Mouse (Mus musculus) hindbrain, embryonic 12.5 days (tissue): ENCODE data around the gene Rnf19b. TPM values are rescaled to one million over a fixed set of nuclear protein-coding genes. Genes with fewer than 3 reads are reported as not detected.

ENCODE experiments used
- ATAC-seq: fragments of 200-750 bp; cut with Nextera tagmentation; 2 replicates; pipeline ENCODE4 v1.8.0; 2017; ENCODE audit warnings: moderate TSS enrichment; ENCODE audit not compliant: low FRiP score
- H3K27ac ChIP-seq: fragments of 300-500 bp; sonication (generic); 2 replicates; pipeline ENCODE4 v1.5.1; 2016; ENCODE audit warnings: mild to moderate bottlenecking
- H3K27me3 ChIP-seq: fragments of 300-500 bp; sonication (generic); 2 replicates; pipeline ENCODE4 v1.6.1; 2016; ENCODE audit warnings: mild to moderate bottlenecking
- H3K36me3 ChIP-seq: fragments of 300-500 bp; sonication (generic); 2 replicates; pipeline ENCODE4 v1.6.1; 2016; ENCODE audit warnings: mild to moderate bottlenecking
- H3K4me1 ChIP-seq: fragments of 300-500 bp; sonication (generic); 2 replicates; pipeline ENCODE4 v1.6.1; 2016
- H3K4me2 ChIP-seq: fragments of 300-500 bp; sonication (generic); replicated peaks from 2 replicates; pipeline ENCODE4 v1.6.1; 2016; ENCODE audit warnings: mild to moderate bottlenecking
- H3K4me3 ChIP-seq: fragments of 300-500 bp; sonication (generic); 2 replicates; pipeline ENCODE4 v1.5.1; 2016; ENCODE audit warnings: mild to moderate bottlenecking
- H3K9ac ChIP-seq: fragments of 300-500 bp; sonication (generic); 2 replicates; pipeline ENCODE4 v1.6.1; 2016; ENCODE audit warnings: mild to moderate bottlenecking, moderate library complexity
- H3K9me3 ChIP-seq: fragments of 300-500 bp; sonication (generic); replicated peaks from 2 replicates; pipeline ENCODE4 v1.6.1; 2016; ENCODE audit warnings: mild to moderate bottlenecking
- WGBS: fragments of 180-500 bp; shearing (Covaris S2); methylation state at CpG from one replicate; pipeline ENCODE4 v1.1.7; 2016; 5-methylcytosine and 5-hydroxymethylcytosine counted together
- polyA plus RNA-seq: library from polyadenylated mRNA; unstranded; fragments of >200 nt; fragmentation: Nextera tagmentation; extraction: Ambion mirVana; gene quantifications from 2 replicates; pipeline ENCODE4 v1.2.1, GENCODE M21; 2016

Rnf19b gene
- polyA plus RNA-seq, 1 experiment from 2014 or later, result 17.7 TPM

DNA sequence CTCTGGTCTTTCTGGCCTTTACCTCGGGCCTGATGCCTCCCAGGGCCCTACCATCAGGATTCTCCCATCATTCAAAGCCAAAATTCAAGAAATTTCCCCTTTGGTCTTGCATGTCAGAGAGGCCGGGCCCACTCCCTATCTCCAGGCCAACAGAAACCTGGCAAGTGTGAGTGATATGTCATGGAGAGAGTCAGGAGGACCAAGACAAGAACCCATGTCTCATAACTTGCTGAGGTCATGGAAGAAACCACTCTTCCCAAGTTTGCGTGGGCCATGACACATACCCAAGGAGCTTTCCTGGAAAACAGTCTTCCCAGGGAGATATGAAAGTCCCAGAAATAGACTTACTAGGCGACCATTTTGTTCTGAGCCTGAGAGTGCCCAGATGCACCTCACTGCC, 36.2 kb upstream of the Rnf19b start:
- Histone ChIP-seq H3K4me2 (no peak overlapping the region), H3K9ac (no peak overlapping the region), H3K27me3 (0 out of 2 replicates have a peak, but pooled peaks cover 4% of the 10 kb centered on the region), H3K27ac (no peak overlapping the region), H3K9me3 (no peaks in the 10 kb centered on the region), H3K4me3 (no peak overlapping the region), H3K4me1 (peaks cover 6% of the 10 kb centered on the region; the same call in 1 of the 2 replicates), H3K36me3 (no peaks in the 10 kb centered on the region)
- 71% methylated on average over 4 of the region's 4 CpGs for WGBS
- ATAC-seq, result no peak

GRCm38 (mm10) chr4:129023884-129024283, 34.2 kb upstream of the Rnf19b start:
- Histone ChIP-seq H3K9me3 (no peaks in the 10 kb centered on the region), H3K4me2 (no peak overlapping the region), H3K9ac (no peak overlapping the region), H3K4me3 (no peak overlapping the region), H3K27ac (no peak overlapping the region), H3K4me1 (peaks cover 6% of the 10 kb centered on the region; the same call in 1 of the 2 replicates), H3K27me3 (no peaks in the 10 kb centered on the region), H3K36me3 (no peaks in the 10 kb centered on the region)
- 79% methylated on average over 6 of the region's 6 CpGs for WGBS
- ATAC-seq, result no peak

DNA sequence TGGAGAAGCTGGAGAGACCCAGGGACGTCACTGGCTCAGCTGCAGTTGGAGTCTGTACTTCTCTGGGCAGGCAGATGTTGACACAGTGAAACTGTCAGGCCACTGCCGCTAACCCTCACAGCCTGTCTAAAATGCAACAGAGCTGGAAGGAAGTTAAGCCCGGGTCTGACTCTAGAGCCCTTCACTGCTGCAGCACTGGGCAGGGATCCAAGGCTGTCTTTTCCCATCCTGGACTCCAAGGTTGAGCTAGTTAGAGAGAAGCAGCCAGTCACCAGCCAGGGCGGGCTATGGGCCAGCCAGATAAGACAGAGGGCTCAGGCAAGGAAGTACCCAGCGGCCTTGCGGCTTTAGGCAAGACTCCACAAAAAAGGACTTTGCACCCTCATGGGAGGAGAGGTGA, 33.3 kb upstream of the Rnf19b start:
- no peaks in the 10 kb centered on the region for H3K36me3 ChIP-seq
- 72% methylated on average over 6 of the region's 6 CpGs for WGBS
- no peak overlapping the region for H3K27ac ChIP-seq
- H3K4me3 ChIP-seq, result no peak overlapping the region
- no peaks in the 10 kb centered on the region for H3K27me3 ChIP-seq
- peaks cover 6% of the 10 kb centered on the region; the same call in 1 of the 2 replicates for H3K4me1 ChIP-seq
- H3K9ac ChIP-seq, result no peak overlapping the region
- H3K4me2 ChIP-seq, result no peak overlapping the region
- no peak for ATAC-seq
- no peaks in the 10 kb centered on the region for H3K9me3 ChIP-seq

GRCm38 (mm10) chr4:129025707-129026106, 32.4 kb upstream of the Rnf19b start:
- 97% methylated on average over 3 of the region's 3 CpGs for WGBS
- no peak for ATAC-seq
- Histone ChIP-seq H3K27ac (no peak overlapping the region), H3K4me3 (no peak overlapping the region), H3K27me3 (no peaks in the 10 kb centered on the region), H3K9ac (no peak overlapping the region), H3K4me1 (no peaks in the 10 kb centered on the region), H3K4me2 (no peak overlapping the region), H3K9me3 (no peaks in the 10 kb centered on the region), H3K36me3 (no peaks in the 10 kb centered on the region)

DNA sequence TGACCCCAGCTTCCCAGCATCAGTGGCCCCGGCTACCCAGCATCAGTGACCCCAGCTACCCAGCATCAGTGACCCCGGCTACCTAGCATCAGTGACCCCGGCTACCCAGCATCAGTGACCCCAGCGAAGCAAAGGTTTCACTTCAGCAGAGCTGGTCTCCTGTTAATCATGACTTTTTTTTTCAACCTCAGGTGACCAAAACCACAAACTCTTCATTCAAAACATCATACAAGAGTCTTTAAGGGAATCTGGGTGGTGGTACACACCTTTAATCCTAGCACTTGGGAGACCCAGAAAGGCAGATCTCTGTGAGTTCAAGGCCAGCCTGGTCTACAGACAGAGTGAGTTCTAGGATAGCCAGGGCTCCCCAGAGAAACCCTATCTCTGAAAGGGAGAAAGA, 27.3 kb upstream of the Rnf19b start:
- WGBS, result 88% methylated on average over 4 of the region's 4 CpGs
- Histone ChIP-seq H3K9ac (no peak overlapping the region), H3K27ac (no peak overlapping the region), H3K36me3 (no peaks in the 10 kb centered on the region), H3K9me3 (no peaks in the 10 kb centered on the region), H3K4me1 (peaks cover 13% of the 10 kb centered on the region), H3K27me3 (no peaks in the 10 kb centered on the region), H3K4me2 (no peak overlapping the region), H3K4me3 (no peak overlapping the region)
- ATAC-seq, result no peak

- Histone ChIP-seq H3K9ac (no peak overlapping the region), H3K27me3 (no peaks in the 10 kb centered on the region), H3K4me1 (peaks cover 13% of the 10 kb centered on the region), H3K9me3 (no peaks in the 10 kb centered on the region), H3K4me2 (no peak overlapping the region), H3K27ac (no peak overlapping the region), H3K4me3 (no peak overlapping the region), H3K36me3 (no peaks in the 10 kb centered on the region)
- 83% methylated on average over 8 of the region's 8 CpGs for WGBS
- ATAC-seq, result no peak
Observed at GRCm38 (mm10) chr4:129031408-129031965, 26.6 kb upstream of the Rnf19b start.

- Histone ChIP-seq H3K4me2 (no peak overlapping the region), H3K9ac (no peak overlapping the region), H3K27me3 (no peaks in the 10 kb centered on the region), H3K9me3 (no peaks in the 10 kb centered on the region), H3K4me3 (no peak overlapping the region), H3K36me3 (no peaks in the 10 kb centered on the region), H3K4me1 (peaks cover 13% of the 10 kb centered on the region), H3K27ac (no peak overlapping the region)
- ATAC-seq, result no peak
- 74% methylated on average over 11 of the region's 11 CpGs for WGBS
Observed at GRCm38 (mm10) chr4:129032133-129032962, 25.7 kb upstream of the Rnf19b start.

- no peak for ATAC-seq
- no peaks in the 10 kb centered on the region for H3K9me3 ChIP-seq
- WGBS, result 30% methylated on average over 17 of the region's 17 CpGs
- no peaks in the 10 kb centered on the region for H3K36me3 ChIP-seq
- H3K9ac ChIP-seq, result no peak overlapping the region
- H3K27ac ChIP-seq, result no peak overlapping the region
- H3K4me2 ChIP-seq, result peak overlapping the region; percentile 34
- H3K27me3 ChIP-seq, result no peaks in the 10 kb centered on the region
- H3K4me3 ChIP-seq, result no peak overlapping the region
- H3K4me1 ChIP-seq, result peaks cover 13% of the 10 kb centered on the region
Observed at GRCm38 (mm10) chr4:129032963-129033951, 24.8 kb upstream of the Rnf19b start.

- Histone ChIP-seq H3K27ac (no peak overlapping the region), H3K4me3 (no peak overlapping the region), H3K4me1 (peaks cover 13% of the 10 kb centered on the region), H3K36me3 (no peaks in the 10 kb centered on the region), H3K9me3 (no peaks in the 10 kb centered on the region), H3K9ac (no peak overlapping the region), H3K4me2 (no peak overlapping the region), H3K27me3 (no peaks in the 10 kb centered on the region)
- 87% methylated on average over 3 of the region's 3 CpGs for WGBS
- no peak for ATAC-seq
Observed at GRCm38 (mm10) chr4:129034224-129034623, 23.8 kb upstream of the Rnf19b start.

- ATAC-seq, result no peak
- 51% methylated on average over 13 of the region's 13 CpGs for WGBS
- peaks cover 13% of the 10 kb centered on the region for H3K4me1 ChIP-seq
- no peaks in the 10 kb centered on the region for H3K36me3 ChIP-seq
- H3K9me3 ChIP-seq, result no peaks in the 10 kb centered on the region
- H3K4me2 ChIP-seq, result no peak overlapping the region
- H3K27ac ChIP-seq, result no peak overlapping the region
- no peak overlapping the region for H3K4me3 ChIP-seq
- H3K27me3 ChIP-seq, result no peaks in the 10 kb centered on the region
- H3K9ac ChIP-seq, result no peak overlapping the region
Observed at GRCm38 (mm10) chr4:129034706-129035660, 23.1 kb upstream of the Rnf19b start.

DNA sequence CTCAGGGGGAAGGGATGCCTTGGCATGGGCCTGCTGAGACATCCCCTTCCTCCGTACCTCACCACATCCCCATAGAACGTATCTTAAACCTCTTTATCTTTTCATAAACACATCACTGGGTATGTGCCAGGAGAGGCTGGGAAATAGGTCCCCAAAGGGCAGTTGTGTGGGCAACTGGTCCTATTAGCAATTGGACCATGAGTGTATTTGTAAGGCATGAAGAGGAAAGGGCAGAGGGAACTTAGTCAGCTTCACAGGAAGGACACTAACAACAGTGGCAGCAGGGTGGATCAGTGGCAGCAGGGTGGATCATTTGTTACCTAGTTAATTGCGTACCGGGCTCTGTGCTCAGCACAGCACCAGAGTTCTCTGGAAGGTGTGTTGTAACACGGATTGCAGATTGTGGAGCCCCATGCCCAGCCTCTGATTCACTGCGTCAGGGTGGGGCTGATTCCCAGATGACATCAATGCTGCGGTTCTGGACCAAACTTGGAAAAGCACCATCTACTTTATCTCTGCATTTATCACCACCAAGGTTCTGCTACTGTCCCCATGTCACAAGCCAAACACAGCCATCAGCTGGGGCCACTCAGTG, 22.1 kb upstream of the Rnf19b start:
- Histone ChIP-seq H3K27me3 (no peaks in the 10 kb centered on the region), H3K4me1 (peaks cover 13% of the 10 kb centered on the region), H3K27ac (no peak overlapping the region), H3K4me3 (no peak overlapping the region), H3K4me2 (no peak overlapping the region), H3K9ac (no peak overlapping the region), H3K9me3 (no peaks in the 10 kb centered on the region), H3K36me3 (no peaks in the 10 kb centered on the region)
- no peak for ATAC-seq
- 74% methylated on average over 7 of the region's 7 CpGs for WGBS
